Mouse (Mus musculus): Measurements from ENCODE around the gene Tusc2. TPM values are rescaled to one million over a fixed set of nuclear protein-coding genes. Genes with fewer than 3 reads are reported as not detected.

The Tusc2 gene
- total and polyA plus RNA-seq, 3 experiments = 31.7 to 45.8 (median 39.1) TPM

GRCm38 (mm10) chr9:107587833-107588639 lies 25.0 kb downstream of the Tusc2 start:
- H3K27me3 ChIP-seq (ENCODE audit: control insufficient read depth, insufficient read depth, low read length) = no peaks in the 10 kb centered on the region
- DNase-seq = no peak
- H3K4me3 ChIP-seq = peak overlapping the region; percentile 84
- peak overlapping the region; percentile 64 for H3K9ac ChIP-seq (ENCODE audit: low read depth, low read length)
- WGBS = 1% methylated on average over 33 of the region's 33 CpGs
- no peaks in the 10 kb centered on the region; the same call in 1 of the 2 replicates for H3K4me1 ChIP-seq (ENCODE audit: control insufficient read depth, insufficient read depth, low read length)
- intact Hi-C loops (cut with DNase I) = no loop called here
- no peaks in the 10 kb centered on the region for H3K36me3 ChIP-seq (ENCODE audit: control insufficient read depth, insufficient read depth, low read length)
- no peaks in the 10 kb centered on the region for H3K79me2 ChIP-seq (replicated peaks; ENCODE audit: control insufficient read depth, insufficient read depth, low read length)
- H3K27ac ChIP-seq = peak overlapping the region; percentile 79
- TF ChIP-seq POLR2A (IDR thresholded peaks at IDR 0.05; ENCODE audit: insufficient read depth, low read depth, low read length) (no peak), EP300 (IDR thresholded peaks at IDR 0.05; ENCODE audit: insufficient read depth, low read depth, low read length) (no peak), CTCF (IDR thresholded peaks at IDR 0.05) (no peak)

DNA sequence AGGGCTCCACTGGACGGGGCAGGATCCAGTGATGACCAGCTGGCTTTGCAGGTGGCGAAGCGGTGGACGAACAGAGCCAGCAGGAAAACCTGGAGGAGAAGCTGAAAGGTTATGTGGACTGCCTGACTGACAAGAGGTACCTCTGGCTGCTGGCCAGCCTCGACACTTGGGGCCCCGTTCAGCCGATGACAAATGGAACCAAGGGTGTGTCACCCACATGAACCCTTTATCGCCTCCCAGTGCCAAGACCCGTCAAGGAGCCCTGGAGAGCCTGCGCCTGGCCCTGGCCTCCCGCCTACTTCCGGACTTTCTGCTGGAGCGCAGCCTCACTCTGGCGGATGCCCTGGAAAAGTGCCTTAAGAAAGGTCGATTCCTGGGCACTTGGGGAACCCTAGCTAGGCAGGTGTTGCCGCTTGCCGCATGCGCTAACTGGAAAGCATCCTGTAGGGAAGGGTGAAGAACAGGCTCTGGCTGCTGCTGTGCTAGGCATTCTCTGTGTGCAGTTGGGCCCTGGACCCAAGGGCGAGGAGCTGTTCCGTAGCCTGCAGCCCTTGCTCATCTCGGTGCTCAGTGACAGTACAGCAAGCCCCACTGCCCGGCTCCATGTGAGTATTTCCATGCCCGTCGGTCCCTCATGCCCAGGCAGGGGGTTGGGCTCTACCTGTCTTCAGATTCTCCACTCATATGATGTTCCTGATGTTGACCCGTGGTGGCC lies 27.2 kb downstream of the Tusc2 start:
- H3K4me3 ChIP-seq = no peak overlapping the region
- DNase-seq = peak in 1 of 2 experiments; percentile 72
- no peaks in the 10 kb centered on the region for H3K79me2 ChIP-seq (replicated peaks; ENCODE audit: control insufficient read depth, insufficient read depth, low read length)
- 64% methylated on average over 25 of the region's 25 CpGs for WGBS
- H3K27me3 ChIP-seq (ENCODE audit: control insufficient read depth, insufficient read depth, low read length) = no peaks in the 10 kb centered on the region
- intact Hi-C loops (cut with DNase I) = no loop called here
- peaks cover 2% of the 10 kb centered on the region; the same call in 1 of the 2 replicates for H3K4me1 ChIP-seq (ENCODE audit: control insufficient read depth, insufficient read depth, low read length)
- H3K36me3 ChIP-seq (ENCODE audit: control insufficient read depth, insufficient read depth, low read length) = no peaks in the 10 kb centered on the region
- H3K27ac ChIP-seq = peak overlapping the region; percentile 48; the same call in 1 of the 2 replicates
- no peak for TF ChIP-seq POLR2A (IDR thresholded peaks at IDR 0.05; ENCODE audit: insufficient read depth, low read depth, low read length)
- TF ChIP-seq CTCF (IDR thresholded peaks at IDR 0.05) = no peak
- no peak for TF ChIP-seq EP300 (IDR thresholded peaks at IDR 0.05; ENCODE audit: insufficient read depth, low read depth, low read length)
- H3K9ac ChIP-seq (ENCODE audit: low read depth, low read length) = no peak overlapping the region

DNA sequence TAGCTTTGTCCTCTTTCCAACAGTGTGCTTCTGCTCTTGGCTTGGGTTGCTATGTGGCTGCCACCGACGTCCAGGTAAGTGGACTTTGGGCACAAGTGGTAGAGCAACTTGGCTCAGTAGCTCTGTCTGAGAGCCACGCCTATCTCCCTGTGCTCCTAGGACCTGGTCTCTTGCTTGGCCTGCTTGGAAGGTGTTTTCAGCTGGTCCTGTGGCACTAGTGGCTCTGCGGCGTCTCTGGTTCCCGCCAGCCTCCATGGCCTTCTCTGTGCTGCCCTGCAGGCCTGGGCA lies 27.7 kb downstream of the Tusc2 start:
- Histone ChIP-seq H3K79me2 (replicated peaks; ENCODE audit: control insufficient read depth, insufficient read depth, low read length) (no peaks in the 10 kb centered on the region), H3K4me3 (no peak overlapping the region), H3K36me3 (ENCODE audit: control insufficient read depth, insufficient read depth, low read length) (no peaks in the 10 kb centered on the region), H3K27me3 (ENCODE audit: control insufficient read depth, insufficient read depth, low read length) (no peaks in the 10 kb centered on the region), H3K27ac (no peak overlapping the region; the same call in 1 of the 2 replicates), H3K4me1 (ENCODE audit: control insufficient read depth, insufficient read depth, low read length) (peaks cover 2% of the 10 kb centered on the region; the same call in 1 of the 2 replicates), H3K9ac (ENCODE audit: low read depth, low read length) (no peak overlapping the region)
- WGBS = 78% methylated on average over 6 of the region's 6 CpGs
- intact Hi-C loops (cut with DNase I) = no loop called here
- no peak for TF ChIP-seq POLR2A (IDR thresholded peaks at IDR 0.05; ENCODE audit: insufficient read depth, low read depth, low read length)
- TF ChIP-seq CTCF (IDR thresholded peaks at IDR 0.05) = no peak
- no peak for TF ChIP-seq EP300 (IDR thresholded peaks at IDR 0.05; ENCODE audit: insufficient read depth, low read depth, low read length)
- no peak for DNase-seq

DNA sequence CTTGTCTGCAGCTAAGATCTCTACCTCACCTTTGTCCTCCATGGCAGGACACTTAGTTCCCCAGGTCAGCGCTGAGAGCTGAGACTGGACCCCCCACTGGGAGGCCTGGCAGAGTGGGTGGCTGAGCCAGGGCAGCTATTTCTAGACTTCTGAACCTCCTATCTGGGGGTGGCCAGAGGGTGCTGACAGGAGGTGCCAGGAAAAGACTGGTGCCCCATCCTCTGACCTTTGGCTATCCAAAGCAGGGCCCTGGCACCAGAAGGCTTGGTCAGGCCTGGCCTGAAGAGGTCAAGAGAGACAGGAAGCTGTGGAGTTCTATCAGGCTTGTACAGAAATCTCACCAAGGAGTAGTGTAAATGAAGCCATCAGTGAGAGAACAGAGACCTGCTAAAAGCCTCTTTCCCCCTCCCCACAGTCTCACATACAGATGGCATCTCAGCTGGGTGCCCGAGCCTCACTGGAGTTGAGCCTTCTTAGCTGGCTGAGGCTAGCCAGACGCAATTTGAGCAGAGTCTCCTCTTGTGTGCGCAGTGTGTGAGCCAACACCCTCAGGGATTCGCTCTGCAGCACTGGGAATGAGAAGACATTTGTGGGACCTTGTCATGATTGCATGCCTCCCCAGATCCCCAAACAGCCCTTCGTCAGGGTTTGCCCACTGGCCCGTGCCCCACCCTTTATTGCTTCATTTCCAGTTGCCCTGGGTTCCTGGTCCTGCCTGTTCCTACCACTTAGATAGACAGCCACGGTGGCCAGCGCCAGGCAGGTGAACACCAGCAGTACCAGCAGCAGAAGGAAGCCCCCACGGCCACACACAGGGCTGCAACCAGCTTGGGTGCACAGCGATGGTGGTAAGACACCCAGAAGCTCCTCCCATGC lies 30.3 kb downstream of the Tusc2 start:
- DNase-seq = peak; percentile 57 to 77
- WGBS = 61% methylated on average over 11 of the region's 11 CpGs
- Histone ChIP-seq H3K79me2 (replicated peaks; ENCODE audit: control insufficient read depth, insufficient read depth, low read length) (no peaks in the 10 kb centered on the region), H3K27ac (peak overlapping the region; percentile 74), H3K4me1 (ENCODE audit: control insufficient read depth, insufficient read depth, low read length) (peaks cover 9% of the 10 kb centered on the region), H3K27me3 (ENCODE audit: control insufficient read depth, insufficient read depth, low read length) (no peaks in the 10 kb centered on the region), H3K4me3 (no peak overlapping the region), H3K36me3 (ENCODE audit: control insufficient read depth, insufficient read depth, low read length) (no peaks in the 10 kb centered on the region), H3K9ac (ENCODE audit: low read depth, low read length) (no peak overlapping the region)
- TF ChIP-seq CTCF (IDR thresholded peaks at IDR 0.05) (no peak), POLR2A (IDR thresholded peaks at IDR 0.05; ENCODE audit: insufficient read depth, low read depth, low read length) (0 out of 2 replicates have a peak, but pooled peaks have one; percentile 7)
- intact Hi-C loops (cut with DNase I) = no loop called here

DNA sequence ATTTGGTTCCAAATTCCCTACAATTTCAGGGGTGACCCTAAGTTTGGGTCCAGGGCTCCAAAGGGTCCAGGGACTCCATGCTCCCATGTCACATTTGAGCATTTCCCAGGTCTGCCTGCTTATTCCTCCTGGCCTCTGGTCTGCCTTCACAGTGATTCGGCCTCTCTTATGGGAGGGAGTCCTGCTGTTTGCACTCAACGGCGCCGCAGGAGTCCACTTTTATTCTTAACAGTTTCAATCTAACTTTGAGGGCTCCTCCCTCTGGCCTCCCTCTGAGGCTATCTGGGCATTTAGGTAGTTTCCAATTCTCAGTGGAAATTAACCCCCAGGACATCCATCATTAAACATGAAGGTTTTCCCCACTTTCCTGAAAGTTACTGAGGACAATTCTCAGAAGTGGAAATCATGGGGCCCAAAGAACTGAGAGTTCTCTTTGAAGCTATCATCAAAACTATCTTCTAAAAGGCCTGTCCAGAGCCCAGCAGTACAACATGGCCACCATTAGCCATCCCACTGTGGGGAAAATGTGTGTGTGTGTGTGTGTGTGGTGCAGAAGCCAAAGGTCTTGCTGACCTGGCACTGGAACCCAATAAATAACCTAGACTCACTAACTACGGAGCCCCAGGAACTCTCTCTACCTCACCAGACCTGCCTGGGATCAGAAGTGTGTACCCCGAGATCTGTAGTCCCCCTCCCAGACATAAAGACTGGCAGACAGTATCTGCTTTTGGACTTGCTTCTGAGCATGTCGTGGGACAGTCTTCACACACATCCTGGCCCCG lies 31.4 kb downstream of the Tusc2 start:
- H3K4me3 ChIP-seq = no peak overlapping the region
- no peak for TF ChIP-seq POLR2A (IDR thresholded peaks at IDR 0.05; ENCODE audit: insufficient read depth, low read depth, low read length)
- no peak for TF ChIP-seq EP300 (IDR thresholded peaks at IDR 0.05; ENCODE audit: insufficient read depth, low read depth, low read length)
- no peak for TF ChIP-seq CTCF (IDR thresholded peaks at IDR 0.05)
- H3K79me2 ChIP-seq (replicated peaks; ENCODE audit: control insufficient read depth, insufficient read depth, low read length) = no peaks in the 10 kb centered on the region
- WGBS = 62% methylated on average over 8 of the region's 8 CpGs
- no peaks in the 10 kb centered on the region for H3K27me3 ChIP-seq (ENCODE audit: control insufficient read depth, insufficient read depth, low read length)
- DNase-seq = no peak
- H3K9ac ChIP-seq (ENCODE audit: low read depth, low read length) = no peak overlapping the region
- no peaks in the 10 kb centered on the region for H3K36me3 ChIP-seq (ENCODE audit: control insufficient read depth, insufficient read depth, low read length)
- intact Hi-C loops (cut with DNase I) = no loop called here
- peaks cover 9% of the 10 kb centered on the region for H3K4me1 ChIP-seq (ENCODE audit: control insufficient read depth, insufficient read depth, low read length)
- peak overlapping the region; percentile 74; the same call in 1 of the 2 replicates for H3K27ac ChIP-seq

Data from heart, adult 2 months (tissue).